Mouse (Mus musculus): ENCODE measurements around the gene Wnt5b. TPM values are rescaled to one million over a fixed set of nuclear protein-coding genes. Genes with fewer than 3 reads are reported as not detected.

Wnt5b gene
- polyA plus RNA-seq, 1 experiment, result not detected

GRCm38 (mm10) chr6:119508634-119509375 lies 35.3 kb downstream of the Wnt5b start:
- TF ChIP-seq GATA1 (IDR thresholded peaks at IDR 0.05; ENCODE audit: low read length), result no peak
- TF ChIP-seq TAL1 (IDR thresholded peaks at IDR 0.05; ENCODE audit: low read length), result no peak
- no peaks in the 10 kb centered on the region for H3K27me3 ChIP-seq (ENCODE audit: control insufficient read depth)
- H3K4me3 ChIP-seq (replicated peaks), result no peak overlapping the region
- no peaks in the 10 kb centered on the region for H3K4me1 ChIP-seq (ENCODE audit: control insufficient read depth)
- H3K9me3 ChIP-seq (ENCODE audit: control insufficient read depth, low read length), result no peaks in the 10 kb centered on the region
- H3K36me3 ChIP-seq (ENCODE audit: control insufficient read depth), result no peaks in the 10 kb centered on the region

DNA sequence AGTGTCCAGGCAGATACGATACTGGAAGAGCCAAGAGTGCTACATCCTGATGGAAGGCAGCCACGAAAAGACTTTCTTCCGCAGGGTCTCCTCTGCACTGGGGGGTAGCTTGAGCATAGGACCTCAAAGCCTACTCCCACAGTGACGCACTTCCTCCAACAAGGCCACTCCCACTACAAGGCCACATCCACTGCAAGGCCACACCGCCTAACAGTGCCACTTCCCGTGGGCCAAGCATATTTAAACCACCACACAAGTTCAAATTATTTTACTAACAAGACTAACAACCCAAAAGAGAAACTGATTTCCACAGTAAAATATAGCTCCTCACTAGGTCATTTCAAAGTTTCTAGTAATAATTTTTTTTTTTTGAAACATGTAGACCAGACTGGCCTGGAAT lies 35.9 kb downstream of the Wnt5b start:
- Histone ChIP-seq H3K9me3 (ENCODE audit: control insufficient read depth, low read length) (no peaks in the 10 kb centered on the region), H3K4me3 (replicated peaks) (no peak overlapping the region), H3K4me1 (ENCODE audit: control insufficient read depth) (no peaks in the 10 kb centered on the region), H3K36me3 (ENCODE audit: control insufficient read depth) (no peaks in the 10 kb centered on the region), H3K27me3 (ENCODE audit: control insufficient read depth) (no peaks in the 10 kb centered on the region)
- TF ChIP-seq TAL1 (IDR thresholded peaks at IDR 0.05; ENCODE audit: low read length) (no peak), GATA1 (IDR thresholded peaks at IDR 0.05; ENCODE audit: low read length) (no peak)

DNA sequence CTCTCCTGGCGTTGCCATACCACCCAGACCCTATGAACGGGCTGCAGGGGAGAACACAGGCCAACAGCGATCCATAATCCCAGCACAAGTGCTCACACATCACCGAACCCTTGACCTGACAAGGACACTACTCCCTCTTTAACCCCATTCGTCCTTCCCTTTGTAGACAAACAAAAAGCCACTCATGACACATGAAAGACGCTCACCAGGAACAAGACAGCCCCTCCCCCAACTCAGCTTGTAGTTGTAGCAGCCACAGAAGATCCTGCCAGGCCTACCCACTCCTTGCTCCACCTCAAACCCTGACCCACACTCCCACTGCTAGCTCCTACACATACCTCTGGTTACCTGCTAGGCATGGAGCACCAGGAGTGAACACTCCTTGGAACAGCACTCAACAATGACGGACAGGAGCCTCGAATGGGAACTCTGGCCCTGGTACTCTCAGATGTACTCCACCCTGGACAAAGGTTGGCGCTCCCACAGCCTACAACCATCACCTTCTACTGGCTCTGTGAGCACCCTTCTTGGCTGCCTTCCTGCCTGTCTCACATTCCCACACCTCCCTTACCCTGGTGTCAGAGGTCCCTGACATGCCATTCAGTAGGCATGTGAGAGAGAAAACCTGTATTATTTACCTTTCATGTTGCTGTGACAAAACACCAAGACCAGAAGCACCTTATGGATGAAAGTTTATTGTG lies 38.5 kb downstream of the Wnt5b start:
- Histone ChIP-seq H3K9me3 (ENCODE audit: control insufficient read depth, low read length) (no peaks in the 10 kb centered on the region), H3K36me3 (ENCODE audit: control insufficient read depth) (no peaks in the 10 kb centered on the region), H3K27me3 (ENCODE audit: control insufficient read depth) (no peaks in the 10 kb centered on the region), H3K4me1 (ENCODE audit: control insufficient read depth) (no peaks in the 10 kb centered on the region), H3K4me3 (replicated peaks) (no peak overlapping the region)
- no peak for TF ChIP-seq TAL1 (IDR thresholded peaks at IDR 0.05; ENCODE audit: low read length)

DNA sequence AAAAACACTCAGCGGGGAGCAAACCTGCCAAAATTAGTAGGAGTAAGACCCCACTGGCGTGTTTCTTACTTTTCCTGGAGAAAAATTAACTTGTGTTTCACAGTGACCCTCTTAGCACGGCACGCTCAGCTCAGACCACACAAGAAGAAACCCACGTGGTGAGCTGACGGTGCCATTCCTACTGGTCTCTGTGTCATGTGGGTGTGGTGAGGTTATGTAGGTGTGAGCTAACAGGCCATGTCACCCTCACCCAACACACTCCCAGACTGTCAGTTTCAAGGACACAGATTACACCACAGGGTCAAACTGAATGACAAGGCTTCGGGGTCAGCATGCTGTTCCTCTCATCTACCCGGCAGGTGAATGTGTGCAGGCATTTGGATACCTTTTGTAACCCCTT lies 39.4 kb downstream of the Wnt5b start:
- Histone ChIP-seq H3K9me3 (ENCODE audit: control insufficient read depth, low read length) (no peaks in the 10 kb centered on the region), H3K36me3 (ENCODE audit: control insufficient read depth) (no peaks in the 10 kb centered on the region), H3K4me3 (replicated peaks) (no peak overlapping the region), H3K27me3 (ENCODE audit: control insufficient read depth) (no peaks in the 10 kb centered on the region), H3K4me1 (ENCODE audit: control insufficient read depth) (no peaks in the 10 kb centered on the region)
- no peak for TF ChIP-seq TAL1 (IDR thresholded peaks at IDR 0.05; ENCODE audit: low read length)
- no peak for TF ChIP-seq GATA1 (IDR thresholded peaks at IDR 0.05; ENCODE audit: low read length)

GRCm38 (mm10) chr6:119502031-119502430 lies 42.1 kb downstream of the Wnt5b start:
- Histone ChIP-seq H3K27me3 (ENCODE audit: control insufficient read depth) (no peaks in the 10 kb centered on the region), H3K4me3 (replicated peaks) (no peak overlapping the region), H3K4me1 (ENCODE audit: control insufficient read depth) (no peaks in the 10 kb centered on the region), H3K36me3 (ENCODE audit: control insufficient read depth) (no peaks in the 10 kb centered on the region), H3K9me3 (ENCODE audit: control insufficient read depth, low read length) (no peaks in the 10 kb centered on the region)
- no peak for TF ChIP-seq TAL1 (IDR thresholded peaks at IDR 0.05; ENCODE audit: low read length)
- TF ChIP-seq GATA1 (IDR thresholded peaks at IDR 0.05; ENCODE audit: low read length), result no peak

DNA sequence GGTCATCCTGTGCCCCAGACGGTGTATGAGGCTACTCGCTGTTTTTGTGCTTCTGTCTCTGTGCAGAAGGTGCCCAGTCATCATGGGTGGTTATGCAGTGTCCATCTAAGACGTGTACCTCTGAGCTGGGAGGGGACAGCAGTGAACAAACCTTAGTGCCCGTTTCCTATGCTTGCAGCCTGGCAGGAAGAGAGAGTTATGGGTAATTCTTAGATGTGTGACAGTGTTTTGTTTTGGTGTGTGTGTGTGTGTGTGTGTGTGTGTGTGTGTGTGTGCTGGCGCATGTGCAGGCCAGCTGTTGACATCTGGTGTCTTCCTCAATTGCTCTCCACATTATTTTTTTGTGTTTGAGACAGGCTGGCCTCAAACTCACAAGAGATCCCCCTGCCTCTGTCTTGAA lies 44.1 kb downstream of the Wnt5b start:
- Histone ChIP-seq H3K4me3 (replicated peaks) (no peak overlapping the region), H3K4me1 (ENCODE audit: control insufficient read depth) (no peaks in the 10 kb centered on the region), H3K36me3 (ENCODE audit: control insufficient read depth) (no peaks in the 10 kb centered on the region), H3K27me3 (ENCODE audit: control insufficient read depth) (no peaks in the 10 kb centered on the region), H3K9me3 (ENCODE audit: control insufficient read depth, low read length) (no peaks in the 10 kb centered on the region)
- no peak for TF ChIP-seq GATA1 (IDR thresholded peaks at IDR 0.05; ENCODE audit: low read length)
- no peak for TF ChIP-seq TAL1 (IDR thresholded peaks at IDR 0.05; ENCODE audit: low read length)

- Histone ChIP-seq H3K4me3 (replicated peaks) (no peak overlapping the region), H3K4me1 (ENCODE audit: control insufficient read depth) (no peaks in the 10 kb centered on the region), H3K27me3 (ENCODE audit: control insufficient read depth) (no peaks in the 10 kb centered on the region), H3K9me3 (ENCODE audit: control insufficient read depth, low read length) (no peaks in the 10 kb centered on the region), H3K36me3 (ENCODE audit: control insufficient read depth) (no peaks in the 10 kb centered on the region)
- no peak for TF ChIP-seq TAL1 (IDR thresholded peaks at IDR 0.05; ENCODE audit: low read length)
- no peak for TF ChIP-seq GATA1 (IDR thresholded peaks at IDR 0.05; ENCODE audit: low read length)
Measured at GRCm38 (mm10) chr6:119499271-119499670, 44.9 kb downstream of the Wnt5b start.

GRCm38 (mm10) chr6:119492630-119493014 lies 51.5 kb downstream of the Wnt5b start:
- TF ChIP-seq GATA1 (IDR thresholded peaks at IDR 0.05; ENCODE audit: low read length) (no peak), TAL1 (IDR thresholded peaks at IDR 0.05; ENCODE audit: low read length) (no peak)
- H3K36me3 ChIP-seq (ENCODE audit: control insufficient read depth), result no peaks in the 10 kb centered on the region
- no peaks in the 10 kb centered on the region for H3K27me3 ChIP-seq (ENCODE audit: control insufficient read depth)
- no peak overlapping the region for H3K4me3 ChIP-seq (replicated peaks)
- H3K4me1 ChIP-seq (ENCODE audit: control insufficient read depth), result no peaks in the 10 kb centered on the region
- no peaks in the 10 kb centered on the region for H3K9me3 ChIP-seq (ENCODE audit: control insufficient read depth, low read length)

- no peaks in the 10 kb centered on the region for H3K36me3 ChIP-seq (ENCODE audit: control insufficient read depth)
- no peaks in the 10 kb centered on the region for H3K9me3 ChIP-seq (ENCODE audit: control insufficient read depth, low read length)
- no peak for TF ChIP-seq GATA1 (IDR thresholded peaks at IDR 0.05; ENCODE audit: low read length)
- TF ChIP-seq TAL1 (IDR thresholded peaks at IDR 0.05; ENCODE audit: low read length), result no peak
- H3K4me1 ChIP-seq (ENCODE audit: control insufficient read depth), result no peaks in the 10 kb centered on the region
- no peak overlapping the region for H3K4me3 ChIP-seq (replicated peaks)
- H3K27me3 ChIP-seq (ENCODE audit: control insufficient read depth), result no peaks in the 10 kb centered on the region
Measured at GRCm38 (mm10) chr6:119491997-119492629, 52.0 kb downstream of the Wnt5b start.
